Mouse (Mus musculus) kidney, adult 2 months (tissue): ENCODE results near the gene Ptpn13. TPM values are rescaled to one million over a fixed set of nuclear protein-coding genes. Genes with fewer than 3 reads are reported as not detected.

Experiments used
- DNase-seq: peaks from one replicate; pipeline ENCODE4 v3.0.0; 2021
- H3K27ac ChIP-seq: fragments of 200-500 bp; 2 replicates; pipeline ENCODE4 v1.5.1; 2012; ENCODE audit warnings: low read depth, low read length, control low read depth, inconsistent platforms; ENCODE audit not compliant: insufficient read depth
- H3K27me3 ChIP-seq: fragments of 200-500 bp; replicated peaks from 2 replicates; pipeline ENCODE4 v1.6.1; 2012; ENCODE audit warnings: mild to moderate bottlenecking, moderate library complexity, low read length, inconsistent platforms; ENCODE audit not compliant: control insufficient read depth, insufficient read depth
- H3K36me3 ChIP-seq: fragments of 200-500 bp; 2 replicates; pipeline ENCODE4 v1.6.1; 2012; ENCODE audit warnings: mild to moderate bottlenecking, moderate library complexity, low read length, inconsistent platforms; ENCODE audit not compliant: control insufficient read depth, insufficient read depth
- H3K4me1 ChIP-seq: fragments of 200-500 bp; 2 replicates; pipeline ENCODE4 v1.6.1; 2011; ENCODE audit warnings: low read length; ENCODE audit not compliant: control insufficient read depth, insufficient read depth
- H3K4me3 ChIP-seq: fragments of 200-500 bp; 2 replicates; pipeline ENCODE4 v1.5.1; 2011; ENCODE audit warnings: mild to moderate bottlenecking, low read depth, low read length, control low read depth; ENCODE audit not compliant: insufficient read depth
- CTCF ChIP-seq: fragments of 200-500 bp; conservative IDR thresholded peaks from 2 replicates; pipeline ENCODE4 v1.5.1; 2011; ENCODE audit warnings: low read depth, mild to moderate bottlenecking, control low read depth, low read length, moderate library complexity, mixed read lengths; ENCODE audit not compliant: insufficient read depth, insufficient read length
- POLR2A ChIP-seq: fragments of 200-500 bp; IDR thresholded peaks from one replicate; pipeline ENCODE4 v1.6.1; 2011; ENCODE audit warnings: low read depth, low read length, control low read depth
- WGBS: fragments of 180-500 bp; shearing (Covaris S2); methylation state at CpG from one replicate; pipeline ENCODE4 v1.1.7; 2018; 5-methylcytosine and 5-hydroxymethylcytosine counted together
- polyA plus RNA-seq: library from polyadenylated mRNA; depleted of rRNA; stranded (reverse); fragments of >200 nt; gene quantifications from 2 replicates; pipeline ENCODE4 v1.2.3, GENCODE M21; 2012; rRNA removed

The Ptpn13 gene
- 23.7 and 28.0 TPM in 2 replicates for polyA plus RNA-seq

- TF ChIP-seq CTCF = no peak
- peak; percentile 86 for TF ChIP-seq POLR2A
- Histone ChIP-seq H3K4me1 (peaks cover 11% of the 10 kb centered on the region; the same call in 1 of the 2 replicates), H3K4me3 (peak within 1 kb of the TSS; percentile 84), H3K36me3 (no peaks in the 10 kb centered on the region), H3K27me3 (no peaks in the 10 kb centered on the region), H3K27ac (peak within 1 kb of the TSS; percentile 93)
- 1% methylated on average over 55 of the region's 55 CpGs for WGBS
- DNase-seq = peak; percentile 99
Measured at GRCm38 (mm10) chr5:103424678-103425319, at the start of gene Ptpn13. Gene Ptpn13 (plus strand): TSS chr5:103425192.

DNA sequence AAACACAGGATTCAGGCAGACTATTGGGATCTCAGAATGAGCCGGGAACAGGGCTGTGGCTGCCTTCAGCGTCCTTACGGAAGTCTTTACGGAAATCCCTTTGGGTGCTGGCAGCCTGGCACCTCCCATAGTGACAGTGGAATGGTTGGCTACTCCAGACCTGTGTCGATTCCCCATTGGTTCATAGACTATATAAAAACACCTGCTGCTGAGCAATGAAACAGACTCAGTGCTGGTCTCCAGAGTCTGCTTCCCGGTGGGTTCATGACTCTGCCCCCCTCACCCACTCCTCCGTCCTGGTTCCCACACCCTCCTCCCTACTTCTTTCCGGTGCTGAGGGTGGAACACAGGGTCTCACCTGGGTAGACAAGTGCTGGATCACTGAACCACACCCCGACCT, 49.8 kb upstream of the Ptpn13 start:
- H3K27ac ChIP-seq = peak overlapping the region; percentile 35; the same call in 1 of the 2 replicates
- peak; percentile 8 for DNase-seq
- WGBS = 66% methylated on average over 9 of the region's 9 CpGs
- H3K27me3 ChIP-seq = no peaks in the 10 kb centered on the region
- no peaks in the 10 kb centered on the region for H3K36me3 ChIP-seq
- peaks cover 10% of the 10 kb centered on the region; the same call in 1 of the 2 replicates for H3K4me1 ChIP-seq
- TF ChIP-seq CTCF (no peak), POLR2A (no peak)
- no peak overlapping the region for H3K4me3 ChIP-seq

DNA sequence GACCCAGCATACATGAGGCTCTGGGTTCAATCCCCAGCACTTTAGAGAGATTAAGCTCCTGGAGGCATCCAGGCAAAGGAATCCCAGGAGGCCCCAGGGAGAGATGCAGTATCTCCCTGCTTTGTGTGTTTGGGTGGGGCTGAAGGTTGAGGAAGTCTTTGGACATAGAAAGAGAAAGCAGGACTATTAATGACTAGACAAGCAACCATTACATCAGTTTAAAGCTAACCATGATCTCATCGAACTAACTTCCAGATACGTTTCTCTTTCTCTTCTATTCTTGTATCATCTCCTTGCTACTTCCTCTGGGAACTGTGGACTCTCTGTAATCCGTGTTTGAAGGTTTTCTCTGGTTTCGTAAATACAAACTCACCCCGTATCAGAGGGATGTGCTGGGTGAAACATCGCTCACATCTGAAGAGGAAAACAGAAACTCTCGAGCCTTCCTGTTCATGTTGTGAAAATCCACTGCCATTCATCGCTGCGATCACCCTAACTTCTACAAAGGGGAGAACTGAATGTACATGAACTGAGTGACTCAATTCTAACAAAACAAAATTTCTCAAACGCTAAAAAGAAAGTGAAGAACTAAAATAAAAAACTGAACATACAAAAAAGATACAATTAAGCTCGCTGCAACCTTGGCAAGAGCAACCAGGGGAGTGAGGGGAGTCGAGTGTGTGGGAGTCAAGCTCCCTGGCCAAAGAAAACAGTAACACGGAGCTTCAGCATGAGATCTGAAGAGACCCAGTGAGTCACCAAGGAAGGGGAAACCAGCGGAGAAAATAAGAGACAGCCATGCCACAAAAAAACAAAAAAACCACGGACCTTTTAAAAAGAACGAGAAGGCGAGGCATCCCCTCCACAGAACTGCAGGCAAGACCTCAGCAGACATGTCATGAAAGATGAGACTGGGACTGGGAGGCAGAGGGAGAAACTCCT, 48.4 kb upstream of the Ptpn13 start:
- peak; percentile 18 for DNase-seq
- WGBS = 51% methylated on average over 17 of the region's 17 CpGs
- Histone ChIP-seq H3K4me3 (no peak overlapping the region), H3K27me3 (no peaks in the 10 kb centered on the region), H3K36me3 (no peaks in the 10 kb centered on the region), H3K4me1 (peaks cover 10% of the 10 kb centered on the region; the same call in 1 of the 2 replicates), H3K27ac (0 out of 2 replicates have a peak overlapping the region, but pooled peaks have one; percentile 12)
- TF ChIP-seq CTCF (no peak), POLR2A (no peak)

GRCm38 (mm10) chr5:103377493-103378130, 47.4 kb upstream of the Ptpn13 start:
- no peak for DNase-seq
- peaks cover 10% of the 10 kb centered on the region; the same call in 1 of the 2 replicates for H3K4me1 ChIP-seq
- 42% methylated on average over 12 of the region's 12 CpGs for WGBS
- H3K4me3 ChIP-seq = no peak overlapping the region
- H3K27ac ChIP-seq = 0 out of 2 replicates have a peak overlapping the region, but pooled peaks have one; percentile 12
- H3K27me3 ChIP-seq = no peaks in the 10 kb centered on the region
- no peaks in the 10 kb centered on the region for H3K36me3 ChIP-seq
- no peak for TF ChIP-seq CTCF
- TF ChIP-seq POLR2A = no peak

- Histone ChIP-seq H3K4me1 (no peaks in the 10 kb centered on the region), H3K4me3 (no peak overlapping the region), H3K27ac (no peak overlapping the region), H3K27me3 (no peaks in the 10 kb centered on the region), H3K36me3 (no peaks in the 10 kb centered on the region)
- no peak for TF ChIP-seq CTCF
- no peak for TF ChIP-seq POLR2A
- WGBS = 72% methylated on average over 11 of the region's 11 CpGs
- no peak for DNase-seq
Measured at GRCm38 (mm10) chr5:103380785-103381527, 44.0 kb upstream of the Ptpn13 start.

DNA sequence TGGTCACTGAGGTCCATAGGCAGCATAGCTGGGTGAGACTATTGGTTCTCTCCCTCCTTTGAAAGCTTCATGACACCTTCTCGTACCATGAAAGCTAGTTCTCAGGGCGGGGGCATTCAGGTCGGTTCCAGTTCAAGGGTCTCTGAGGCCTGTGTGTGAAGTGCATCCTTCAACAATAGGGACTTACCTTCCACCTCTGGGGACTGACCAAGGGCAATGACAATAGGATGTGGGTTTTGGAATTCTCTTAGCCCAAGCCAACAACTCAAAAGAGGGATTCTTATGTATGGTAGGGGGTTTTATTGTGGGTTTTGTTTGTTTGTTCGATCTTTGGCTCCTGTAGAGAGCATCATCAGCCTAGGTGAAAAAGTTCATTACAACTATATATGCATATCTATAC, 42.0 kb upstream of the Ptpn13 start:
- H3K4me3 ChIP-seq = no peak overlapping the region
- WGBS = 95% methylated on average over 4 of the region's 4 CpGs
- no peaks in the 10 kb centered on the region for H3K36me3 ChIP-seq
- H3K4me1 ChIP-seq = peaks cover 6% of the 10 kb centered on the region
- H3K27ac ChIP-seq = no peak overlapping the region
- no peak for DNase-seq
- no peaks in the 10 kb centered on the region for H3K27me3 ChIP-seq
- no peak for TF ChIP-seq POLR2A
- no peak for TF ChIP-seq CTCF
